Mouse (Mus musculus): ENCODE data around the gene Rag1. TPM values are rescaled to one million over a fixed set of nuclear protein-coding genes. Genes with fewer than 3 reads are reported as not detected.

The Rag1 gene
- polyA plus RNA-seq, 1 experiment = 0.21 TPM

DNA sequence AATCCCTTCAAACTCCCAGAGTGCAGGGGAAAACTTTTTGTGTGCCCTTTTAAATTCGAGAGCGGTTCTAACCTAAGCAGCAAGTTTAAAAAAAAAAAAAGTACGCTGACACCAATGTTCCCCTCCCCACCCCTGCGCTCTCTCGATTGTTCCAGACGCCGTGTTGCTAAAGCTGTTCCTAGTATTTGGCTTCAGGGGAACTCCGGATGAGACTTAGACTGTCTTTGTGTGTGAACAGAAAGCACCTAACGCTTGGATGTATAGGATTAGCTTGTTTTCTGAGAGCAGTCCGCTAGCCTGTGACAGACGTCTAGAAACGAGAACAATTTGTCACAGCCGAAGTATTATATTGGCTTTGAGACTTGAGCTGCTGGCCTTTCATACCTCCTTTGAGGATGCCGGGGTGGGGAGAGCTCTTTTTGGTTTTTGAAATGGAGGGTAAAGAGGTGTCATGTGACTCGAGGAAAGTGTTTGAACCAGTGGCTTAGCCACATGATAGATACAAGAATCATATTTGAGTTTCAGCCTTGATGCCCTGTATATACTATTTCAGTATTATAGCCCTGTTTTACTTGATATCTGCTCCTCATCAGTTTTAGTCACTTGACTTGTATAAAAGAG lies 30.0 kb upstream of the Rag1 start:
- no peak for TF ChIP-seq POLR2A (IDR thresholded peaks at IDR 0.05; ENCODE audit: borderline replicate concordance, insufficient read depth, low read length)
- TF ChIP-seq CTCF (IDR thresholded peaks at IDR 0.05; ENCODE audit: borderline replicate concordance, insufficient read depth, low read depth, low read length) = no peak
- no peaks in the 10 kb centered on the region for H3K27me3 ChIP-seq (ENCODE audit: control insufficient read depth, insufficient read depth, low read length)
- H3K4me3 ChIP-seq (replicated peaks; ENCODE audit: insufficient read depth, low read depth, low read length) = peak overlapping the region; percentile 75
- H3K27ac ChIP-seq (ENCODE audit: insufficient read depth, low read length) = no peak overlapping the region
- DNase-seq = peak in 1 of 2 experiments; percentile 14
- H3K4me1 ChIP-seq (ENCODE audit: control insufficient read depth, insufficient read depth, low read length) = no peaks in the 10 kb centered on the region
- 3% methylated on average over 15 of the region's 15 CpGs for WGBS

DNA sequence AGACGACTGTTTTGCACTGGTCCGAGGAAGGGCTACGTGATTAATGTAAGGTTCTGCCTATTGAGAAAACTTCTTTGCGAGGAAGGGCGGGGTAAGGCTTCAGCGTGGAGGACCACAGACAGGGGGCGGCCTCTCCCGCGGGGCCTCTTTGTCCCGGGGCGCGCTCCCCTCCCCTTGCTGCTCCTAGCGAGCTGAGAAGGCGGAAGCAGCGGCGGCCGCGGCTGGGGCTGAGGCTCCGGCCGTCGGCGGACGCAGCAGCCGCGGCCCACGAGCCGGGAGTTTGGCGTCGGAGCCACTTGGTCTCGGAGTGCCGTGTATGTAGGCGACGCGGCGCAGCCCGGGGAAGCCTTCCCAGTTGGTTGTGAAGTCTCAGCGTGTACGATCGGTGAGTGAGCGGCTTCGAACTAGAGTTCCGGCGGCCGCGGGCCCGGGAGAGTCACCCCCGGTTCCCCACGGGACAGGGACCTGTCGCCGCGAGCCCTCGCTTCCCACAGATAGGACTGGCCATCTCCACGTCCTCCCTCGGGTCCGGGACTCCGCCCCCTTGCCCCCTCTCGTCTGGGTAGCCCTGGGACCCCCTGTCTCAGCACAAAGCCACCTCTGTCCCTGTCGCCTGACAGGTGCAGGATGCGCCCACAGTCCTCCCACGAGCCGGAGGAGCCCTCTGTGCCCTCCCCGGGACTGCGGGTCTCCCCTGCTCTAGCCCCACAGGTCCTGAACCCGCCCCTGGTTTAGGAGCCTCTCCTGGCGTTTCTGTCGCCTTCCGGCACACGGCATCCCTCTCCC lies 29.1 kb upstream of the Rag1 start, which contains the start of gene Traf6:
Gene Traf6 (plus strand): TSS at position 194 of the 786 bp plus-strand sequence.
- TF ChIP-seq POLR2A (IDR thresholded peaks at IDR 0.05; ENCODE audit: borderline replicate concordance, insufficient read depth, low read length) (peak; percentile 35; the same call in 1 of the 2 replicates), CTCF (IDR thresholded peaks at IDR 0.05; ENCODE audit: borderline replicate concordance, insufficient read depth, low read depth, low read length) (peak; percentile 40; the same call in 1 of the 2 replicates)
- Histone ChIP-seq H3K27me3 (ENCODE audit: control insufficient read depth, insufficient read depth, low read length) (no peaks in the 10 kb centered on the region), H3K27ac (ENCODE audit: insufficient read depth, low read length) (no peak within 1 kb of the TSS; the same call in 1 of the 2 replicates), H3K4me1 (ENCODE audit: control insufficient read depth, insufficient read depth, low read length) (no peaks in the 10 kb centered on the region), H3K4me3 (replicated peaks; ENCODE audit: insufficient read depth, low read depth, low read length) (peak within 1 kb of the TSS; percentile 75)
- peak; percentile 78 to 81 for DNase-seq
- under 1% methylated on average over 68 of the region's 68 CpGs for WGBS

DNA sequence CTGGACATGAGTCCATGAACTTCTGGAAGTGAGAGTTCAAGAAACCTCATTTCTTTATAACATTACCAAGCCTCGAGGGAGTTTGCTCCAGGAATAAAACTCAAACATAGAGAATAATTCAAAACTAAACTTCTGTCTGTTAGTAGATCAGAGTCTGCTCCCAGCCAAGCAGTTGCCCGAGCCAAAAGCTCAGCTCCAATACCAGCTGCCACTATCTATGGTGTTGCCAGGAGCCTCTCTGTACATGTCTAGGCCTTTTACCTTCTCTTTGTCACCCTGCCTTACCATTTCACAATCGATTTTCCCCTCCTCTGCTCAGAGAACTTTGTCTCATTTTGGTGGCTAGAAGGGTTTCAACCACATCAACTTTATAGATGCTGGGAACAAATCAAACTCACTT lies 24.2 kb upstream of the Rag1 start:
- H3K27me3 ChIP-seq (ENCODE audit: control insufficient read depth, insufficient read depth, low read length) = no peaks in the 10 kb centered on the region; the same call in 1 of the 2 replicates
- no peaks in the 10 kb centered on the region for H3K4me1 ChIP-seq (ENCODE audit: control insufficient read depth, insufficient read depth, low read length)
- TF ChIP-seq POLR2A (IDR thresholded peaks at IDR 0.05; ENCODE audit: borderline replicate concordance, insufficient read depth, low read length) (no peak), CTCF (IDR thresholded peaks at IDR 0.05; ENCODE audit: borderline replicate concordance, insufficient read depth, low read depth, low read length) (no peak)
- peak in 1 of 2 experiments; percentile 35 for DNase-seq
- no peak overlapping the region for H3K27ac ChIP-seq (ENCODE audit: insufficient read depth, low read length)
- WGBS = 12% methylated on average over 3 of the region's 3 CpGs
- H3K4me3 ChIP-seq (replicated peaks; ENCODE audit: insufficient read depth, low read depth, low read length) = no peak overlapping the region

DNA sequence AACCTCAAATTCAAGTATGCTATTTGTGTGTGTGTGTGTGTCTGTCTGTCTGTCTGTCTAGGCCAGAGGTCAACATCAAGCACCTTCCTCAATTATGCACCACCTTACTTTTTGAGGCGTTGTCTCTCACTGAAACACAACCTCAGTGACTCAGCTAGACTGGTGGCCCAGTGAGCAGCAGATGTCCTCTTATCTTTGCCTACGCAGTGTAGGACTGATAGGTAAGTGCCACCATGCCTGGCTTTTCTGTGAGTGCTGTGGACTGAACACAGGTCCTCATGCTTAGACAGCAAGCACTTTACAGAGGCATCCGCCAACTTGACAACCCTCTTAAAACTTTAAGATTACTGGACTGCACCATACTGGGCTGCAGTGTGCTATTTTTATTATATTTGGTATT lies 19.4 kb upstream of the Rag1 start:
- Histone ChIP-seq H3K4me3 (replicated peaks; ENCODE audit: insufficient read depth, low read depth, low read length) (no peak overlapping the region), H3K4me1 (ENCODE audit: control insufficient read depth, insufficient read depth, low read length) (no peaks in the 10 kb centered on the region), H3K27me3 (ENCODE audit: control insufficient read depth, insufficient read depth, low read length) (no peaks in the 10 kb centered on the region; the same call in 1 of the 2 replicates), H3K27ac (ENCODE audit: insufficient read depth, low read length) (no peak overlapping the region)
- 95% methylated on average over 3 of the region's 3 CpGs for whole genome bisulfite sequencing
- DNase-seq = no peak
- TF ChIP-seq POLR2A (IDR thresholded peaks at IDR 0.05; ENCODE audit: borderline replicate concordance, insufficient read depth, low read length) (no peak), CTCF (IDR thresholded peaks at IDR 0.05; ENCODE audit: borderline replicate concordance, insufficient read depth, low read depth, low read length) (no peak)

DNA sequence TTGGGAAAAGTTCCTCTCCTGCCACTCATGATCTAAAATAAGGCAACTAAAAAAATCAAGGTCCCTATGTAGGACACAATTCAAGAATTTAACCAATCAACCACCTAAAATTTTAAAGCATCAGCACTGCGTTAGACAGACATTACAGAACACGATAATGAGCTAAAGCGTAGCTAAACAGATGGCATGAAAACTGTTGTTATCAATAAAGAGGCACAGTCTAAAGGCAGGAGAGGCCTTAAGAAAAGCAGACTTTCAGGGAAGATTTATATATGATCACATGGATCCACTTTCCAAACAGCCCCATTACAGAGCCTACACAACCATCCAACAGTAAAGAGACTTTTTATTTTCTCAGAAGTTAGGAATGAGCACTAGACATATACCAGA lies 16.4 kb upstream of the Rag1 start:
- DNase-seq = no peak
- Histone ChIP-seq H3K27ac (ENCODE audit: insufficient read depth, low read length) (no peak overlapping the region; the same call in 1 of the 2 replicates), H3K27me3 (ENCODE audit: control insufficient read depth, insufficient read depth, low read length) (no peaks in the 10 kb centered on the region), H3K4me1 (ENCODE audit: control insufficient read depth, insufficient read depth, low read length) (no peaks in the 10 kb centered on the region), H3K4me3 (replicated peaks; ENCODE audit: insufficient read depth, low read depth, low read length) (no peak overlapping the region)
- 80% methylated on average over 3 of the region's 3 CpGs for WGBS
- TF ChIP-seq CTCF (IDR thresholded peaks at IDR 0.05; ENCODE audit: borderline replicate concordance, insufficient read depth, low read depth, low read length) = no peak
- TF ChIP-seq POLR2A (IDR thresholded peaks at IDR 0.05; ENCODE audit: borderline replicate concordance, insufficient read depth, low read length) = no peak

DNA sequence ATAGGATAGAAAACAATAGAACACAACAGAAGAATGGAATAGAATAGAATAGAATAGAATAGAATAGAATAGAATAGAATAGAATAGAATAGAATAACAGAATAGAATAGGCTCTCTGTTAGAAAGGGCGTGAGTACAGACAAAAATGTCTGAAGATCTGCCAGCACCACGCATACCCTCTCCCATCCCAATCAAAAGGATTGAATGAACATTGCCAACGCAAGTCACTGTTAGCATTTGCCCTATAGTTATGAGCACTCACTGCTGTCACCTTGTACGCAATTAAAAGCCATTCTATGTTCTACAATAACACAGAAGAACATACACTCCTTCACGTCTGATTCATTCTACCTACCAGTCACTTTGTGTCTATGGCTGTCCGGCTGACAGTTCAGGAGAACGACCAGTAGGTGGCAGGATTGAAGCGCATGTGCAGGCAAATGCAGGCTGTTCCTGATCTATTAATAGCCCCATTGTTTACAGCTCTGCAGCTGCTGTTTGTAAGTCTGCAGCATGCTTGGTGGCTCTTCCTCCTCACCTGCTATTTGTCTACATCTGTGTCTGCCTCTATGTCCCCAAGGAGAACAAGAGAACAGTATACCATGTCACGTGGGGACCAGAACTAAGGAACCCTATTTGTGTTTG lies 15.9 kb upstream of the Rag1 start:
- Histone ChIP-seq H3K27me3 (ENCODE audit: control insufficient read depth, insufficient read depth, low read length) (no peaks in the 10 kb centered on the region), H3K4me3 (replicated peaks; ENCODE audit: insufficient read depth, low read depth, low read length) (no peak overlapping the region), H3K27ac (ENCODE audit: insufficient read depth, low read length) (no peak overlapping the region), H3K4me1 (ENCODE audit: control insufficient read depth, insufficient read depth, low read length) (no peaks in the 10 kb centered on the region)
- 24% methylated on average over 9 of the region's 9 CpGs for WGBS
- DNase-seq = peak; percentile 73 to 77
- peak; percentile 90 for TF ChIP-seq CTCF (IDR thresholded peaks at IDR 0.05; ENCODE audit: borderline replicate concordance, insufficient read depth, low read depth, low read length)
- TF ChIP-seq POLR2A (IDR thresholded peaks at IDR 0.05; ENCODE audit: borderline replicate concordance, insufficient read depth, low read length) = no peak

DNA sequence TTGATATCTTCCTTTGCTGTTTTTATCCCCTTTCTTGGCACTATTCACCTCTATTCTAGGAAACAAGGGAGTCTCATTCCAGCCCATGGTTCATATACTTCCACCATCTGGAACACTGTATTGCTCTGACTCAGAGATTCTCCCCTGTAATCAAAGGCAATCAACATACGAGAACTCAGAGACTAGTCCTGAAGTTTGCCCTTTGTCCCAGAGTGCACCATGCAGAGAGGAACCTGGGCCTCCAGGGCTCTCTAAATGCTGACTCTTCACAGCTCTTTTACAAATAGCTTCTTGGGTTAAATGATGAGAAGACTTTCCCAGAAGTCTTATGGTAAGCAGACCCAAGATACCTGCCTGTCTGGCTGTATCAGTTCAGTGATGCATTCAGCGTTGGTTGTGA lies 11.2 kb upstream of the Rag1 start:
- no peak for DNase-seq
- Histone ChIP-seq H3K27me3 (ENCODE audit: control insufficient read depth, insufficient read depth, low read length) (no peaks in the 10 kb centered on the region), H3K27ac (ENCODE audit: insufficient read depth, low read length) (no peak overlapping the region), H3K4me3 (replicated peaks; ENCODE audit: insufficient read depth, low read depth, low read length) (no peak overlapping the region), H3K4me1 (ENCODE audit: control insufficient read depth, insufficient read depth, low read length) (no peaks in the 10 kb centered on the region)
- TF ChIP-seq POLR2A (IDR thresholded peaks at IDR 0.05; ENCODE audit: borderline replicate concordance, insufficient read depth, low read length) (no peak), CTCF (IDR thresholded peaks at IDR 0.05; ENCODE audit: borderline replicate concordance, insufficient read depth, low read depth, low read length) (no peak)
- 82% methylated on average over 2 of the region's 2 CpGs for WGBS

Measured in cerebellum, adult 2 months (tissue).